Mouse (Mus musculus): ENCODE measurements at regions not wholly inside any gene's neighbourhood (a gene's known extent, or its start where the extent isn't known, plus 50 kb on each side); places are given as distances from the start of the nearest gene placed in this dataset.

GRCm38 (mm10) chr15:64541395-64541794 lies 276.1 kb upstream of the Gm21798 start:
- H3K79me2 ChIP-seq (ENCODE audit: control insufficient read depth, insufficient read depth, low read length, poor library complexity), result no peaks in the 10 kb centered on the region
- no peak overlapping the region for H3K27ac ChIP-seq (ENCODE audit: control insufficient read depth, low read depth, low read length)
- no peaks in the 10 kb centered on the region for H3K27me3 ChIP-seq (ENCODE audit: control insufficient read depth in 1 of 2, insufficient read depth in 2 of 2, low read length in 2 of 2)
- no peak overlapping the region for H3K4me3 ChIP-seq (ENCODE audit: control insufficient read depth in 1 of 2, insufficient read depth in 1 of 2, low read depth in 2 of 2, low read length in 2 of 2)
- no peak for DNase-seq (ENCODE audit: low read depth, low spot score)
- H3K9ac ChIP-seq (ENCODE audit: control insufficient read depth, low read depth, low read length, poor library complexity, severe bottlenecking), result no peak overlapping the region
- TF ChIP-seq GABPA (IDR thresholded peaks at IDR 0.05; ENCODE audit: low read depth, low read length) (no peak), HCFC1 (IDR thresholded peaks at IDR 0.05; ENCODE audit: low read depth, low read length) (no peak), MYC (IDR thresholded peaks at IDR 0.05; ENCODE audit: low read depth, low read length) (no peak), MXI1 (IDR thresholded peaks at IDR 0.05; ENCODE audit: low read depth, low read length) (no peak), SIN3A (IDR thresholded peaks at IDR 0.05; ENCODE audit: low read length) (no peak), USF2 (IDR thresholded peaks at IDR 0.05; ENCODE audit: borderline replicate concordance in 1 of 2, insufficient read depth in 1 of 2, low read depth in 1 of 2, low read length in 2 of 2) (no peak), MYB (IDR thresholded peaks at IDR 0.05; ENCODE audit: low read depth, low read length) (no peak), ELF1 (IDR thresholded peaks at IDR 0.05; ENCODE audit: low read depth, low read length) (no peak), BHLHE40 (IDR thresholded peaks at IDR 0.05; ENCODE audit: borderline replicate concordance, low read depth, low read length) (no peak), USF1 (IDR thresholded peaks at IDR 0.05; ENCODE audit: low read depth, low read length) (no peak), UBTF (IDR thresholded peaks at IDR 0.05; ENCODE audit: borderline replicate concordance, insufficient read depth, low read depth, low read length) (no peak), KAT2A (conservative IDR thresholded peaks at IDR 0.05; ENCODE audit: low read depth, low read length) (no peak), ZKSCAN1 (IDR thresholded peaks at IDR 0.05; ENCODE audit: low read depth, low read length) (no peak)
- H3K36me3 ChIP-seq (ENCODE audit: control insufficient read depth in 1 of 2, insufficient read depth in 2 of 2, low read length in 2 of 2), result no peaks in the 10 kb centered on the region
- no peaks in the 10 kb centered on the region for H3K9me3 ChIP-seq (replicated peaks; ENCODE audit: insufficient read depth, low read length)
- H3K4me1 ChIP-seq (ENCODE audit: control insufficient read depth in 1 of 2, insufficient read depth in 2 of 2, low read length in 2 of 2), result no peaks in the 10 kb centered on the region

- Histone ChIP-seq H3K36me3 (ENCODE audit: control insufficient read depth in 1 of 2, insufficient read depth in 2 of 2, low read length in 2 of 2) (no peaks in the 10 kb centered on the region), H3K9ac (ENCODE audit: control insufficient read depth, low read depth, low read length, poor library complexity, severe bottlenecking) (no peak overlapping the region), H3K27ac (ENCODE audit: control insufficient read depth, low read depth, low read length) (no peak overlapping the region)
These were observed 275.1 kb upstream of the Gm21798 start for GRCm38 (mm10) chr15:64542250-64542901.

More at GRCm38 (mm10) chr15:64542250-64542901, 275.1 kb upstream of the Gm21798 start:
- Histone ChIP-seq H3K4me3 (ENCODE audit: control insufficient read depth in 1 of 2, insufficient read depth in 1 of 2, low read depth in 2 of 2, low read length in 2 of 2) (no peak overlapping the region), H3K9me3 (replicated peaks; ENCODE audit: insufficient read depth, low read length) (no peaks in the 10 kb centered on the region), H3K27me3 (ENCODE audit: control insufficient read depth in 1 of 2, insufficient read depth in 2 of 2, low read length in 2 of 2) (no peaks in the 10 kb centered on the region), H3K79me2 (ENCODE audit: control insufficient read depth, insufficient read depth, low read length, poor library complexity) (no peaks in the 10 kb centered on the region), H3K4me1 (ENCODE audit: control insufficient read depth in 1 of 2, insufficient read depth in 2 of 2, low read length in 2 of 2) (no peaks in the 10 kb centered on the region)
- no peak for DNase-seq (ENCODE audit: low read depth, low spot score)
- TF ChIP-seq ZNF384 (IDR thresholded peaks at IDR 0.05; ENCODE audit: low read depth, low read length) (no peak), MAZ (IDR thresholded peaks at IDR 0.05; ENCODE audit: low read depth, low read length) (no peak), RAD21 (IDR thresholded peaks at IDR 0.05; ENCODE audit: low read depth, low read length) (no peak), MAFK (IDR thresholded peaks at IDR 0.05; ENCODE audit: borderline replicate concordance, low read depth, low read length) (no peak), USF2 (IDR thresholded peaks at IDR 0.05; ENCODE audit: borderline replicate concordance in 1 of 2, insufficient read depth in 1 of 2, low read depth in 1 of 2, low read length in 2 of 2) (no peak), TBP (IDR thresholded peaks at IDR 0.05; ENCODE audit: low read depth, low read length) (no peak), RCOR1 (IDR thresholded peaks at IDR 0.05; ENCODE audit: low read depth, low read length) (no peak), USF1 (IDR thresholded peaks at IDR 0.05; ENCODE audit: low read depth, low read length) (no peak), MAX (IDR thresholded peaks at IDR 0.05; ENCODE audit: low read length) (no peak), GABPA (IDR thresholded peaks at IDR 0.05; ENCODE audit: low read depth, low read length) (no peak)

All from MEL (cell line).